Mouse (Mus musculus): ENCODE measurements around the gene Fgfr2. TPM values are rescaled to one million over a fixed set of nuclear protein-coding genes. Genes with fewer than 3 reads are reported as not detected.

Fgfr2 gene
- polyA plus RNA-seq, 1 experiment from 2014 or later: 93.4 TPM

GRCm38 (mm10) chr7:132429324-132429723 is 693.8 kb downstream of the Fgfr2 start:
- Histone ChIP-seq H3K4me3 (replicated peaks; ENCODE audit: low read length) (no peak overlapping the region), H3K36me3 (ENCODE audit: control insufficient read depth, insufficient read depth, low read length) (no peaks in the 10 kb centered on the region), H3K9me3 (replicated peaks; ENCODE audit: control insufficient read depth, low read length) (no peaks in the 10 kb centered on the region), H3K4me1 (ENCODE audit: control insufficient read depth, insufficient read depth, low read length) (no peaks in the 10 kb centered on the region), H3K4me2 (ENCODE audit: low read depth, low read length) (no peak overlapping the region), H3K27ac (ENCODE audit: low read length) (no peak overlapping the region), H3K9ac (ENCODE audit: low read length) (no peak overlapping the region), H3K27me3 (ENCODE audit: control insufficient read depth, insufficient read depth, low read length) (no peaks in the 10 kb centered on the region)
- no peak for ATAC-seq (ENCODE audit: insufficient read depth, low FRiP score)
- WGBS: 74% methylated on average over 4 of the region's 4 CpGs

- H3K9me3 ChIP-seq (replicated peaks; ENCODE audit: control insufficient read depth, low read length): no peaks in the 10 kb centered on the region
- no peak for ATAC-seq (ENCODE audit: insufficient read depth, low FRiP score)
- H3K27ac ChIP-seq (ENCODE audit: low read length): no peak overlapping the region
- no peak overlapping the region for H3K4me3 ChIP-seq (replicated peaks; ENCODE audit: low read length)
- no peaks in the 10 kb centered on the region for H3K36me3 ChIP-seq (ENCODE audit: control insufficient read depth, insufficient read depth, low read length)
- no peak overlapping the region for H3K4me2 ChIP-seq (ENCODE audit: low read depth, low read length)
- H3K4me1 ChIP-seq (ENCODE audit: control insufficient read depth, insufficient read depth, low read length): no peaks in the 10 kb centered on the region
- no peaks in the 10 kb centered on the region for H3K27me3 ChIP-seq (ENCODE audit: control insufficient read depth, insufficient read depth, low read length)
- H3K9ac ChIP-seq (ENCODE audit: low read length): no peak overlapping the region
- 91% methylated on average over 4 of the region's 4 CpGs for WGBS
These were observed 694.8 kb downstream of the Fgfr2 start for GRCm38 (mm10) chr7:132428308-132428707.

- Histone ChIP-seq H3K27ac (ENCODE audit: low read length) (no peak overlapping the region), H3K36me3 (ENCODE audit: control insufficient read depth, insufficient read depth, low read length) (no peaks in the 10 kb centered on the region), H3K27me3 (ENCODE audit: control insufficient read depth, insufficient read depth, low read length) (no peaks in the 10 kb centered on the region), H3K9me3 (replicated peaks; ENCODE audit: control insufficient read depth, low read length) (no peaks in the 10 kb centered on the region), H3K4me2 (ENCODE audit: low read depth, low read length) (no peak overlapping the region), H3K9ac (ENCODE audit: low read length) (no peak overlapping the region), H3K4me1 (ENCODE audit: control insufficient read depth, insufficient read depth, low read length) (no peaks in the 10 kb centered on the region), H3K4me3 (replicated peaks; ENCODE audit: low read length) (no peak overlapping the region)
- 71% methylated on average over 5 of the region's 5 CpGs for WGBS
- no peak for ATAC-seq (ENCODE audit: insufficient read depth, low FRiP score)
These were observed 697.1 kb downstream of the Fgfr2 start for GRCm38 (mm10) chr7:132426069-132426468.

- no peak for ATAC-seq (ENCODE audit: insufficient read depth, low FRiP score)
- H3K4me2 ChIP-seq (ENCODE audit: low read depth, low read length): no peak overlapping the region
- H3K4me3 ChIP-seq (replicated peaks; ENCODE audit: low read length): no peak overlapping the region
- WGBS: 66% methylated on average over 11 of the region's 11 CpGs
- H3K36me3 ChIP-seq (ENCODE audit: control insufficient read depth, insufficient read depth, low read length): no peaks in the 10 kb centered on the region
- H3K27ac ChIP-seq (ENCODE audit: low read length): no peak overlapping the region
- no peaks in the 10 kb centered on the region for H3K27me3 ChIP-seq (ENCODE audit: control insufficient read depth, insufficient read depth, low read length)
- H3K9ac ChIP-seq (ENCODE audit: low read length): no peak overlapping the region
- no peaks in the 10 kb centered on the region for H3K9me3 ChIP-seq (replicated peaks; ENCODE audit: control insufficient read depth, low read length)
- no peaks in the 10 kb centered on the region for H3K4me1 ChIP-seq (ENCODE audit: control insufficient read depth, insufficient read depth, low read length)
These were observed 697.7 kb downstream of the Fgfr2 start for GRCm38 (mm10) chr7:132425364-132425999.

GRCm38 (mm10) chr7:132423570-132423969 is 699.6 kb downstream of the Fgfr2 start:
- H3K36me3 ChIP-seq (ENCODE audit: control insufficient read depth, insufficient read depth, low read length): no peaks in the 10 kb centered on the region

GRCm38 (mm10) chr7:132419378-132420255 is 703.5 kb downstream of the Fgfr2 start:
- H3K9me3 ChIP-seq (replicated peaks; ENCODE audit: control insufficient read depth, low read length): no peaks in the 10 kb centered on the region
- peaks cover 4% of the 10 kb centered on the region; the same call in 1 of the 2 replicates for H3K4me1 ChIP-seq (ENCODE audit: control insufficient read depth, insufficient read depth, low read length)
- H3K27me3 ChIP-seq (ENCODE audit: control insufficient read depth, insufficient read depth, low read length): no peaks in the 10 kb centered on the region
- no peak for ATAC-seq (ENCODE audit: insufficient read depth, low FRiP score)
- H3K4me2 ChIP-seq (ENCODE audit: low read depth, low read length): no peak overlapping the region
- no peak overlapping the region for H3K27ac ChIP-seq (ENCODE audit: low read length)
- H3K4me3 ChIP-seq (replicated peaks; ENCODE audit: low read length): no peak overlapping the region
- 81% methylated on average over 10 of the region's 10 CpGs for WGBS
- no peaks in the 10 kb centered on the region for H3K36me3 ChIP-seq (ENCODE audit: control insufficient read depth, insufficient read depth, low read length)
- no peak overlapping the region for H3K9ac ChIP-seq (ENCODE audit: low read length)

More at GRCm38 (mm10) chr7:132423570-132423969, 699.6 kb downstream of the Fgfr2 start:
- H3K4me1 ChIP-seq (ENCODE audit: control insufficient read depth, insufficient read depth, low read length): no peaks in the 10 kb centered on the region
- WGBS: 78% methylated on average over 5 of the region's 5 CpGs
- H3K27ac ChIP-seq (ENCODE audit: low read length): no peak overlapping the region
- no peak overlapping the region for H3K9ac ChIP-seq (ENCODE audit: low read length)
- no peak overlapping the region for H3K4me2 ChIP-seq (ENCODE audit: low read depth, low read length)
- no peak for ATAC-seq (ENCODE audit: insufficient read depth, low FRiP score)
- no peaks in the 10 kb centered on the region for H3K9me3 ChIP-seq (replicated peaks; ENCODE audit: control insufficient read depth, low read length)
- H3K27me3 ChIP-seq (ENCODE audit: control insufficient read depth, insufficient read depth, low read length): no peaks in the 10 kb centered on the region
- H3K4me3 ChIP-seq (replicated peaks; ENCODE audit: low read length): no peak overlapping the region

GRCm38 (mm10) chr7:132416866-132417265 is 706.3 kb downstream of the Fgfr2 start:
- WGBS: 42% methylated on average over 9 of the region's 9 CpGs
- ATAC-seq (ENCODE audit: insufficient read depth, low FRiP score): no peak
- Histone ChIP-seq H3K4me3 (replicated peaks; ENCODE audit: low read length) (no peak overlapping the region), H3K9me3 (replicated peaks; ENCODE audit: control insufficient read depth, low read length) (no peaks in the 10 kb centered on the region), H3K4me2 (ENCODE audit: low read depth, low read length) (no peak overlapping the region), H3K36me3 (ENCODE audit: control insufficient read depth, insufficient read depth, low read length) (no peaks in the 10 kb centered on the region), H3K9ac (ENCODE audit: low read length) (no peak overlapping the region), H3K27ac (ENCODE audit: low read length) (no peak overlapping the region), H3K4me1 (ENCODE audit: control insufficient read depth, insufficient read depth, low read length) (peaks cover 4% of the 10 kb centered on the region; the same call in 1 of the 2 replicates), H3K27me3 (ENCODE audit: control insufficient read depth, insufficient read depth, low read length) (no peaks in the 10 kb centered on the region)

- Histone ChIP-seq H3K27me3 (ENCODE audit: control insufficient read depth, insufficient read depth, low read length) (no peaks in the 10 kb centered on the region), H3K27ac (ENCODE audit: low read length) (no peak overlapping the region), H3K9ac (ENCODE audit: low read length) (no peak overlapping the region), H3K9me3 (replicated peaks; ENCODE audit: control insufficient read depth, low read length) (no peaks in the 10 kb centered on the region), H3K4me2 (ENCODE audit: low read depth, low read length) (no peak overlapping the region), H3K36me3 (ENCODE audit: control insufficient read depth, insufficient read depth, low read length) (no peaks in the 10 kb centered on the region), H3K4me1 (ENCODE audit: control insufficient read depth, insufficient read depth, low read length) (peaks cover 4% of the 10 kb centered on the region; the same call in 1 of the 2 replicates), H3K4me3 (replicated peaks; ENCODE audit: low read length) (no peak overlapping the region)
- no peak for ATAC-seq (ENCODE audit: insufficient read depth, low FRiP score)
These were observed 707.3 kb downstream of the Fgfr2 start for GRCm38 (mm10) chr7:132415866-132416265.

- H3K27me3 ChIP-seq (ENCODE audit: control insufficient read depth, insufficient read depth, low read length): no peaks in the 10 kb centered on the region
- peaks cover 4% of the 10 kb centered on the region; the same call in 1 of the 2 replicates for H3K4me1 ChIP-seq (ENCODE audit: control insufficient read depth, insufficient read depth, low read length)
- H3K4me3 ChIP-seq (replicated peaks; ENCODE audit: low read length): no peak overlapping the region
- no peak overlapping the region for H3K4me2 ChIP-seq (ENCODE audit: low read depth, low read length)
- no peak overlapping the region for H3K9ac ChIP-seq (ENCODE audit: low read length)
- ATAC-seq (ENCODE audit: insufficient read depth, low FRiP score): no peak
- H3K36me3 ChIP-seq (ENCODE audit: control insufficient read depth, insufficient read depth, low read length): no peaks in the 10 kb centered on the region
- WGBS: 34% methylated on average over 2 of the region's 2 CpGs
- no peaks in the 10 kb centered on the region for H3K9me3 ChIP-seq (replicated peaks; ENCODE audit: control insufficient read depth, low read length)
- H3K27ac ChIP-seq (ENCODE audit: low read length): no peak overlapping the region
These were observed 710.6 kb downstream of the Fgfr2 start for GRCm38 (mm10) chr7:132412520-132412919.

All from stomach, embryonic 16.5 days (tissue).